Mouse (Mus musculus) midbrain, embryonic 13.5 days (tissue): Measurements from ENCODE around the gene 9230104L09Rik. TPM values are rescaled to one million over a fixed set of nuclear protein-coding genes. Genes with fewer than 3 reads are reported as not detected.
A peak's percentile ranks its signal among the peaks of the same experiment; 100 is the strongest.

Source experiments
- ATAC-seq: fragments of 200-750 bp; cut with Nextera tagmentation; 2 replicates; pipeline ENCODE4 v1.8.0; 2017; ENCODE audit warnings: mild to moderate bottlenecking, moderate TSS enrichment, moderate library complexity
- H3K27ac ChIP-seq: fragments of 300-500 bp; sonication (generic); 2 replicates; pipeline ENCODE4 v1.5.1; 2015; ENCODE audit warnings: inconsistent platforms, mild to moderate bottlenecking, moderate library complexity
- H3K27me3 ChIP-seq: fragments of 300-500 bp; sonication (generic); 2 replicates; pipeline ENCODE4 v1.6.1; 2015; ENCODE audit warnings: mild to moderate bottlenecking, inconsistent platforms
- H3K36me3 ChIP-seq: fragments of 300-500 bp; sonication (generic); 2 replicates; pipeline ENCODE4 v1.6.1; 2015; ENCODE audit warnings: mild to moderate bottlenecking, inconsistent platforms
- H3K4me1 ChIP-seq: fragments of 300-500 bp; sonication (generic); replicated peaks from 2 replicates; pipeline ENCODE4 v1.6.1; 2015; ENCODE audit warnings: inconsistent platforms
- H3K4me2 ChIP-seq: fragments of 300-500 bp; sonication (generic); replicated peaks from 2 replicates; pipeline ENCODE4 v1.6.1; 2015; ENCODE audit warnings: moderate library complexity, mild to moderate bottlenecking, inconsistent platforms
- H3K4me3 ChIP-seq: fragments of 300-500 bp; sonication (generic); replicated peaks from 2 replicates; pipeline ENCODE4 v1.5.1; 2015; ENCODE audit warnings: mild to moderate bottlenecking, inconsistent platforms
- H3K9ac ChIP-seq: fragments of 300-500 bp; sonication (generic); replicated peaks from 2 replicates; pipeline ENCODE4 v1.6.1; 2015; ENCODE audit warnings: mild to moderate bottlenecking, inconsistent platforms
- H3K9me3 ChIP-seq: fragments of 300-500 bp; sonication (generic); 2 replicates; pipeline ENCODE4 v1.6.1; 2016; ENCODE audit warnings: mild to moderate bottlenecking, inconsistent platforms
- WGBS: fragments of 180-500 bp; shearing (Covaris S2); methylation state at CpG from one replicate; pipeline ENCODE4 v1.1.7; 2015; 5-methylcytosine and 5-hydroxymethylcytosine counted together
- polyA plus RNA-seq: library from polyadenylated mRNA; unstranded; fragments of >200 nt; fragmentation: Nextera tagmentation; extraction: Ambion mirVana; gene quantifications from 2 replicates; pipeline ENCODE4 v1.2.1, GENCODE M21; 2015

Gene 9230104L09Rik
- polyA plus RNA-seq: not detected in 2 replicates

DNA sequence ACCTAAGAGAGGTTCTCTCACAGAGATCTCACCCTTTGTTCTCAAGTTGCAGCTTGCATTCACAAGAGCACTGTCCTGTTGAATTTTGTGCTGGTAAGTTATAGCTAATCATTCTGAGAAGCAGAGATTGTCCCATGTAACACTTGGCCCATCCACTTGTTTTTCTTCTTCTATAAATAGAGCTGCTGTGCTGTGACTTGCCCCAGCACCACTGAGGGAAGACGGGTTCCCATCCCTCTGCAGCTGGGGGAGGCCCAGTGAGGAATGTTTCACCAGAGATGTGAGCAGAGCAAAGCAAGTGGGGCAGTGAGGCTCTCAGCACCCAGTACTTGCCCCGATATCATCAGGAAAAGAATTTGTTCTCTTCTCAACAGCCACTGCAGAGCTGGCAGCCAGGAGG is at the start of gene 9230104L09Rik:
Gene 9230104L09Rik (minus strand): TSS at position 73 of the 400 bp plus-strand sequence.
- Histone ChIP-seq H3K36me3 (no peaks in the 10 kb centered on the region), H3K4me1 (no peaks in the 10 kb centered on the region), H3K27me3 (no peaks in the 10 kb centered on the region), H3K9me3 (no peaks in the 10 kb centered on the region), H3K9ac (no peak within 1 kb of the TSS), H3K4me2 (no peak within 1 kb of the TSS), H3K27ac (no peak within 1 kb of the TSS), H3K4me3 (no peak within 1 kb of the TSS)
- no peak for ATAC-seq
- WGBS: 79% methylated on average over 2 of the region's 2 CpGs

DNA sequence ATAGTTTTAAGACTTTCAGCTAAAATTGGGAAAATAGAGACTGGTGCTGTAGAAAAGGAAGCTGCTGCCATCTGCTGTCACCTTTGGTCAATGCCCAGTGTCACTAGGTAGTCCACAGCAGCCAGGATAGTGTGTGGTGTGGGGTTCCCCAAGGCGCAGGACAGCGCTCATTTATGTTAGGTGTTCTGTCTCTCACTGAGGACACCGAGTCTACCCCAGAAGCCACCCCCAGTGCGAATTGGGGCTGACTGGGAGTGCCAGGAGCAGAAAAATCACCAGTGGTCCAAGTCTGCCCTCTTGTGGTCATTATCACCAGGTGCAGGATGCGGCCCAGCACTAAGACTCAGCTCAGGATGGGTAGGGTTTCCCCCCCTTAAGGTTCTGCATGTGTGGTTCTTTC is 37.4 kb upstream of the 9230104L09Rik start:
- Histone ChIP-seq H3K4me2 (no peak overlapping the region), H3K27me3 (no peaks in the 10 kb centered on the region), H3K4me3 (no peak overlapping the region), H3K36me3 (no peaks in the 10 kb centered on the region), H3K9me3 (no peaks in the 10 kb centered on the region), H3K27ac (no peak overlapping the region), H3K4me1 (no peaks in the 10 kb centered on the region), H3K9ac (no peak overlapping the region)
- 10% methylated on average over 5 of the region's 5 CpGs for WGBS
- peak; percentile 89 for ATAC-seq

DNA sequence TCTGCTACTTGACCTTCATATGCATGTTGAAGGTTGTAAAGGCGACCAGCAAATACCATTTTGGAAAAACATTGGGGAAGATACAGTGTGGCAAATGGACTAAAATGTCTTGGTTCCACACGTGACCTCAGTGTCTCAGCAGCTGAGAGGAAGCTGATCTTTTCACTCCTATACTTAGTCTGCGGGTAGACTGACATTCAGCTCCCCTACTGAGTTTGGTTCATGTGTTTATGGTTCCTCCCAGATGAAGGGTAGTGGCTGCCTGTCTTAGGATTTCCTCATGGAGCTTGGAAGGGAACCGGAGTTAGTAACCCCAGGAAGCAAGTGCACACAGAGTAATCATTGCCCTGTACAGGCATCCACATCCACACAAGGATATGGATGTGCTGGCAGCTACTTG is 35.5 kb upstream of the 9230104L09Rik start:
- 75% methylated on average over 4 of the region's 4 CpGs for WGBS
- no peak for ATAC-seq

DNA sequence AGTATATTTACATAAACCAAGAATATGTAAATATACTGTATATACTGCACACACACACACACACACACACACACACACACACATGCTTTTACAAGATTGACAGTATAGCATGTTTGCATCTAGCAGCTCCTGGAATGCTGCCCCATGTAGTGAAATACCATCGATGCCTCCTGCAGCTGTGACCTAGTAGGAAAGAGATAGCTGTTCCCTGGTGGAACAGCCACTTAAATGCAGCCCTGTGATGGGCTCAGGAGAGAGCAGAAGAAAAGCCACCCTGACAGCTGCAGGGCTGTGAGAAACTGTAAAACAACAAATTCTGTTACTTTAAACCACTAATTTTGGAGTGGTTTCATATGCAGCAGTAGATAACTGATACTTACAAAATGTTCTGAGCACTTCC is 31.4 kb upstream of the 9230104L09Rik start:
- Histone ChIP-seq H3K27ac (no peak overlapping the region), H3K4me3 (no peak overlapping the region), H3K36me3 (no peaks in the 10 kb centered on the region), H3K27me3 (no peaks in the 10 kb centered on the region), H3K9ac (no peak overlapping the region), H3K4me2 (no peak overlapping the region), H3K9me3 (no peaks in the 10 kb centered on the region), H3K4me1 (peaks cover 2% of the 10 kb centered on the region; the same call in 1 of the 2 replicates)
- ATAC-seq: no peak
- WGBS: 80% methylated on average over 1 of the region's 1 CpGs

More for the DNA sequence above, 35.5 kb upstream of the 9230104L09Rik start:
- Histone ChIP-seq H3K27ac (no peak overlapping the region), H3K27me3 (no peaks in the 10 kb centered on the region), H3K4me3 (no peak overlapping the region), H3K4me2 (no peak overlapping the region), H3K9ac (no peak overlapping the region), H3K4me1 (no peaks in the 10 kb centered on the region), H3K9me3 (no peaks in the 10 kb centered on the region), H3K36me3 (no peaks in the 10 kb centered on the region)

DNA sequence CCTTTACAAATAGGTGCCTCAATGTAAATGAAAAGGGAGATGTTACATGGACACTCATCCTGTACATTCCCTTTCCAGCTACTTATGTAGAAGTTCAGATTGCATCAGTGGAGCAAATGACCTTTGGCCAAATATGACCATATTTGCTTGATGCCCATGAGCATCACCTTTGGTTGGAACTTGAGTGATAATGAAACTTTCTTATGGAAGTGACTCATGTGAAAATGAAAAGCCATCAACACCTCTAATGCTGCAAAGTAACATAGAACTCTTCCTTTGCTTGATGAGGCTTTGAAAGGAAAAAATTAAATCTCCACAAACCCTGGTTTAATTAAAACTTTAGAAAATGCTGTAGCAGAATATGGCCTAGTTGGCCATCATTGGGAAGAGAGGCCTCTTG is 28.3 kb upstream of the 9230104L09Rik start:
- Histone ChIP-seq H3K27me3 (no peaks in the 10 kb centered on the region), H3K27ac (no peak overlapping the region), H3K4me1 (peaks cover 17% of the 10 kb centered on the region), H3K4me3 (no peak overlapping the region), H3K9ac (no peak overlapping the region), H3K9me3 (no peaks in the 10 kb centered on the region), H3K36me3 (no peaks in the 10 kb centered on the region), H3K4me2 (no peak overlapping the region)
- ATAC-seq: no peak

DNA sequence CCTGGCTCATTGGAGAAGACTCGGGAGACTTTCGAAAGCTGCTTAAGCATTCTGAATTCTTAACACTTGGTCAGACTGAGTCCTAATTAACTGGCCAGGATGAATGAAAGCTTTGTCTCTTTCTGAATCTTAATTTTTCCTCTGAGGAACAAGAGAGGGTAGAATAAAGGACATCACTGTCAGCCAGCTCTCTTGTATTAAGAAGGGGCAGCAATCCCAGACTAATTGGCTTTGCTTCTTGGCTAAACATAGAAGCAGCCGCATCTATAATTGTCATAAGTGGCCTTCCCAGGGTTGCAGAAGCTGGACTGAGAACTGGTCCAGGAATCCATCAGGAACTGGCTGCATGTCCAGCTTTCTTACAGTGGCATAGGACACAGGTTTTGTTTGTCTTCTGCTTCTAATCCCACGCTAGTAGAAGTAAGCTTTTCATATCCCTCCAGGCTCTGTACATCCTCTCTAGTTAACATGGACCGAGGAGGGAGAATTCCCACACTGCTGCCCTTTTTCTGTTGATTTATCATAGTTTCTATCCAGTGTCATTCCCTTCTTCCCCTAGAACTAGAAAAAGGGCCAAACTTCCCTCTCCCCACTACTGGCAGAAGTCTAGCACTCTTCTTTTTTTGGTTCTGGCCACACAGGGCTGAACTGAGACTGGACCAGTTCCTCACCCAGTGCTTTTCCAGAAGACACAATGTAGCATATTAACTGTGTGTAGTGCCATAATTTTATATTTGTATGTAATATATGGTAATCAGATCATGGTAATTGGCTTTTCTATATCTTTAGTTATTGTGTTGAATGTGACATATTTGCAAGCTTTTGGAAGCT is 25.4 kb upstream of the 9230104L09Rik start:
- Histone ChIP-seq H3K9me3 (no peaks in the 10 kb centered on the region), H3K4me3 (no peak overlapping the region), H3K27me3 (no peaks in the 10 kb centered on the region), H3K9ac (no peak overlapping the region), H3K4me1 (peaks cover 17% of the 10 kb centered on the region), H3K36me3 (no peaks in the 10 kb centered on the region), H3K27ac (peak overlapping the region; percentile 88), H3K4me2 (no peak overlapping the region)
- 16% methylated on average over 5 of the region's 5 CpGs for WGBS
- ATAC-seq: peak; percentile 93

DNA sequence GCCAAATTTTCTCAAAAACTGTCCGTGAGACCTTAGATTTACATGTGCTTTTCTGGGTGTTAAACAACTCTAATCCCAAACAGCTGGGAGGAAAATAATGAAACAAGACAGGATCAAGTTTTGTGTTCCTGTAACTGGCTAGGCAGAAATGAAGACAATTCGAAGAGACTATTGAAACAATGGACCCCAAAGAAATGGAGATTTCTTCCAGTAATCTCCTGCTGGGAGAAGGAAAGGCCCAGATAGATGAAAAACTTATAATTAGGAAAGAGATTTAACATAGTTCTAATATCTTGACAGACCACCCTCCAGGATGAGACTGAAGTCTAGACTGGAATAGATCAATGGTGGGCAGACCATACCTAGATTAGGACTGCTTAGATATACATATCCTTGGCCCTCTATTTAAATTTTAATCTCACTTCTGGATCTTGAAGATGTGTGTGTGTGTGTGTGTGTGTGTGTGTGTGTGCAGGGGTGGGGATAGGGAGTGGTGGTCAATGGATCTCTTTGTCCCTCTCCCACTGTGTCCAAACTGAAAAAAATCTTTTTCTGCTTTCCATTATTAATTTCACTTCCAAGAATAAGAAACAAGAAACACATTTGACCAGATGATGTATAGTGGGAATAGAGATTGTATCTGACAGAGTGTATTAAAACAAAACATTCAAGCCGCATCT is 24.6 kb upstream of the 9230104L09Rik start:
- 28% methylated on average over 3 of the region's 3 CpGs for WGBS
- Histone ChIP-seq H3K27me3 (no peaks in the 10 kb centered on the region), H3K9me3 (no peaks in the 10 kb centered on the region), H3K4me1 (peaks cover 17% of the 10 kb centered on the region), H3K27ac (peak overlapping the region; percentile 88), H3K4me2 (no peak overlapping the region), H3K4me3 (no peak overlapping the region), H3K9ac (no peak overlapping the region), H3K36me3 (no peaks in the 10 kb centered on the region)
- peak; percentile 84 for ATAC-seq

DNA sequence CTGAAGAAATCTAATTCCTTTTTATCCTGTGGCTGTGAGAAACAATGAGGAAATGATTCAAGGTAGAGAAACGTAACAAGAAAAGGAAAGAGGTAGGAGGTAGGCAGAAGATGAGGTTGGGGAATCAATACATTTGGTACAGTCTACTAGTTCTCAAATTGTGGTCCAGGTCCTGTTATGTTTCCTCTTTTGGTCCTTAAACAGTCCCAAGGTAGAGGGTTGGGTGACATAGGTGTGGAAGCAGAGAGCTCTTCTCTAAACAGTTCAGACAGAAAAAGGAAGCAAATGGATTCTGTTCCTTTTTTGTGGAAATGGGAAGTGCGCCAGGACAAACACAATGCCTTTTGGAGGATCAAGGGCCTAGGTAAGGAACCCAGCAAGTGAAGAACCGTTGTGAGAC is 24.0 kb upstream of the 9230104L09Rik start:
- peaks cover 17% of the 10 kb centered on the region for H3K4me1 ChIP-seq
- no peak for ATAC-seq
- H3K4me2 ChIP-seq: no peak overlapping the region
- no peak overlapping the region for H3K9ac ChIP-seq
- H3K9me3 ChIP-seq: no peaks in the 10 kb centered on the region
- no peaks in the 10 kb centered on the region for H3K36me3 ChIP-seq
- no peaks in the 10 kb centered on the region for H3K27me3 ChIP-seq
- peak overlapping the region; percentile 88 for H3K27ac ChIP-seq
- H3K4me3 ChIP-seq: no peak overlapping the region
- 62% methylated on average over 3 of the region's 3 CpGs for WGBS

DNA sequence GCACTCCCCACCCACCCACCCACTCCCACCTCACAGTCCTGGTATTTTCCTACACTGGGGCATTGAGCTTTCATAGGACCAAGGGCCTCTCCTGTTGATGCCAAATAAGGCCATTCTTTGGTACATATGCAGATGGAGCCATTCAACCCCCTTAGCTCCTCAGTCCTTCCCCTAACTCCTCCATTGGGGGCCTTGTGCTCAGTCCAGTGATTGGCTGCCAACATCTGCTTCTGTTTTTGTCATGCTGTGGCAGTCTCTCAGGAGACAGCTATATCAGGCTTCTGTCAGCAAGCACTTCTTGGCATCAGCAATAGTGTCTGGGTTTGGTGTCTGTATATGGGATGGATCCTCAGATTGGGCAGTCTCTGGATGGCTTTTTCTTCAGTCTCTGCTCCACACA is 19.9 kb upstream of the 9230104L09Rik start:
- Histone ChIP-seq H3K27me3 (no peaks in the 10 kb centered on the region), H3K4me3 (no peak overlapping the region), H3K9ac (no peak overlapping the region), H3K27ac (no peak overlapping the region), H3K4me1 (peaks cover 3% of the 10 kb centered on the region; the same call in 1 of the 2 replicates), H3K4me2 (no peak overlapping the region), H3K36me3 (no peaks in the 10 kb centered on the region), H3K9me3 (no peaks in the 10 kb centered on the region)
- 0 out of 2 replicates have a peak, but pooled peaks have one; percentile 28 for ATAC-seq

DNA sequence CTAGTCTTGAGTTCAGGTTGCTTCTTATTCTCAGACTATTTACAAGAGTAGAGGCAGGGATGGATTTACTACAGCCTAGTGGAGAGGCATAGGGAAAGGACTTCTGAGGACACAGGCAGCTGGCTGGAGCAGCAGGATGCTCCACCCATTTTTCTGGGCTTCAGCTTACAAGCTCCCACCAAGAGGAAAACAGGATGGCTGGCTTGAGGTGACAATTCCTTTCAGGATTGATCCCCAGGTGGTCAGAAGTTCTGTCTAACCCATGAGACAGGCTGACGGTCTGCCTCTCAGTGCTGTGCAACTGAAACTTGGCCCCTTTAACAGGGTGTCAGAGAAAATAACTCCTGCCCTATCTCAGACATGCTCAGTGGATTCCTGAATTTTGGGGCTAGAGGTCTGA is 14.4 kb upstream of the 9230104L09Rik start:
- 48% methylated on average over 1 of the region's 1 CpGs for WGBS
- Histone ChIP-seq H3K4me1 (peaks cover 9% of the 10 kb centered on the region), H3K4me2 (no peak overlapping the region), H3K27ac (no peak overlapping the region), H3K9ac (no peak overlapping the region), H3K9me3 (no peaks in the 10 kb centered on the region), H3K36me3 (no peaks in the 10 kb centered on the region), H3K27me3 (no peaks in the 10 kb centered on the region), H3K4me3 (no peak overlapping the region)
- no peak for ATAC-seq

DNA sequence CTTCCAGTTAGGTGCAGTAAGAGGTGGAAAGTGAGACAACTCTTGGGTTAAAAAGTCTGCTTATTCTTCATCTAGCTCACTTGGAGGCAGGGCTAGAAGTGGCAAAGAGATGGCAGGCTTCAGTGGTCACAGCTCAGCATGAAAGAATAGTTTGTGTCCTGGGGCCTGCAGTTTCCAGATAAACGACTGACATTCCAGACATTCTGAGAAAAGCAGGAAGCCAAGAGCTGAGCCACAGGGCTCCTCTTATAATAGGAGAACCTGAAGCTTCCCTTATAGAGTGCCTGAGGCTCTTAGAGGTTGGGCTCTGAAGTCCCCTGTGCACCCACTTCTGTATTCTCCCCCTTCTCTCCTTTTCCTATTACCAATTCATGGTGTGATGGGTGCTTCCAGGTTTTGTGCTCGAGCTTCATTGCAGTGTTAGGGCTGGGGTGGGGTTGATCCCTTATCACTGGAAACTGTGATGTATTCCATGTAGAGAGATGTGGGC is 13.8 kb upstream of the 9230104L09Rik start:
- no peaks in the 10 kb centered on the region for H3K9me3 ChIP-seq
- 15% methylated on average over 2 of the region's 2 CpGs for WGBS
- ATAC-seq: no peak

DNA sequence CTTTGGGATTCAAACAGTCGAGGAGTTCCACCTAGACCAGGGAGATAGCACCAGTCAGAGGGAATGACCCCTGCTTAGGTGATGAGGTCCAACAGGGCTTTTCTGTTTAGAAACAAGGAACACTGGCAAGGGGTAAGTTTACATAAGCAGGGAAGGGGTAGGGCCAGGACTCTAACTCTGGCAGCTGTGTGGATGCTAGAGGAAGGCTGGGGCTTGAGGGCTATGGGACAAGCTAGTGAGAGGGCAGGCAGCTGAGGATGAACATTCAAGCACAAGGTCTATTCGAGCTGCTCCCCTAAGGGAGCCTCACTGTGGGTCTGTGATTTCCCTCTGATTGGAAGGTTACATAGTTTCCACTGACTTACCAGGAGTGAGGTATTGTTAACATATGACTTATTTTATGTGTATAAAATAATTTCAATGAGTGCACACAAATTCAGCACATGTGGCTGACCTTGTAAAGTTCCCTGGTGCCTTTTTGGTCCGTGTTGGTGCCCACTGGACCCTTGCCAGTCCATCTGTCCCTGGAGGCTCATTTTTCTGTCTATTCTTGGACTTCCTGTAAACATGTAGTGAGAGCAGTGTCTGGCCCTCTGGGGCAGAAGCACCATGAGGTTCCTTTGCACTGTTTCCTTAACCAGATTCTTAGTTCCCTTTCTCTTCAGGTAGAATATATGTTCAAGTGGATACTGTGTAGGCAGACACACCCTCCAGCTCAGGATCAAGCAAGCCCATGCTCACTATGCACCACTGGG is 12.4 kb upstream of the 9230104L09Rik start:
- no peak overlapping the region for H3K9ac ChIP-seq
- H3K36me3 ChIP-seq: peaks cover 11% of the 10 kb centered on the region
- no peaks in the 10 kb centered on the region for H3K27me3 ChIP-seq
- no peak for ATAC-seq
- peaks cover 29% of the 10 kb centered on the region for H3K4me1 ChIP-seq
- WGBS: 57% methylated on average over 3 of the region's 3 CpGs
- H3K27ac ChIP-seq: no peak overlapping the region; the same call in 1 of the 2 replicates
- H3K9me3 ChIP-seq: no peaks in the 10 kb centered on the region
- H3K4me2 ChIP-seq: no peak overlapping the region
- H3K4me3 ChIP-seq: no peak overlapping the region

More for the DNA sequence above, 13.8 kb upstream of the 9230104L09Rik start:
- Histone ChIP-seq H3K4me1 (peaks cover 14% of the 10 kb centered on the region), H3K27me3 (no peaks in the 10 kb centered on the region), H3K4me3 (no peak overlapping the region), H3K27ac (no peak overlapping the region), H3K9ac (no peak overlapping the region), H3K4me2 (no peak overlapping the region), H3K36me3 (no peaks in the 10 kb centered on the region)
